Mouse (Mus musculus): Measurements from ENCODE around the gene Cdh5.

GRCm38 (mm10) chr8:104076541-104077412, 24.6 kb upstream of the Cdh5 start:
- TF ChIP-seq CTCF (IDR thresholded peaks at IDR 0.05; ENCODE audit: low read depth, low read length) = peak; percentile 20; the same call in 1 of the 2 replicates
- TF ChIP-seq POLR2A (IDR thresholded peaks at IDR 0.05; ENCODE audit: extremely low read depth, insufficient read depth, low read length) = no peak
